Mouse (Mus musculus) heart, embryonic 15.5 days (tissue): ENCODE results near the gene Olfr71. TPM values are rescaled to one million over a fixed set of nuclear protein-coding genes. Genes with fewer than 3 reads are reported as not detected.

Experiments
- ATAC-seq: fragments of 200-750 bp; cut with Nextera tagmentation; replicated peaks from 2 replicates; pipeline ENCODE4 v1.8.0; 2017; ENCODE audit warnings: low read depth, moderate TSS enrichment; ENCODE audit not compliant: insufficient number of reproducible peaks, insufficient read depth, low FRiP score
- H3K27ac ChIP-seq: fragments of 300-500 bp; sonication (generic); 2 replicates; pipeline ENCODE4 v1.5.1; 2015; ENCODE audit warnings: mild to moderate bottlenecking, inconsistent platforms
- H3K27me3 ChIP-seq: fragments of 300-500 bp; sonication (generic); 2 replicates; pipeline ENCODE4 v1.6.1; 2015; ENCODE audit warnings: inconsistent platforms
- H3K36me3 ChIP-seq: fragments of 300-500 bp; sonication (generic); 2 replicates; pipeline ENCODE4 v1.6.1; 2015; ENCODE audit warnings: mild to moderate bottlenecking, inconsistent platforms
- H3K4me1 ChIP-seq: fragments of 300-500 bp; sonication (generic); replicated peaks from 2 replicates; pipeline ENCODE4 v1.6.1; 2015; ENCODE audit warnings: inconsistent platforms
- H3K4me2 ChIP-seq: fragments of 300-500 bp; sonication (generic); 2 replicates; pipeline ENCODE4 v1.6.1; 2015; ENCODE audit warnings: inconsistent platforms, mild to moderate bottlenecking, moderate library complexity
- H3K4me3 ChIP-seq: fragments of 300-500 bp; sonication (generic); 2 replicates; pipeline ENCODE4 v1.5.1; 2015; ENCODE audit warnings: mild to moderate bottlenecking, inconsistent platforms
- H3K9ac ChIP-seq: fragments of 300-500 bp; sonication (generic); 2 replicates; pipeline ENCODE4 v1.6.1; 2015; ENCODE audit warnings: mild to moderate bottlenecking, inconsistent platforms
- H3K9me3 ChIP-seq: fragments of 300-500 bp; sonication (generic); replicated peaks from 2 replicates; pipeline ENCODE4 v1.6.1; 2016; ENCODE audit warnings: inconsistent platforms
- WGBS: fragments of 180-500 bp; shearing (Covaris S2); methylation state at CpG from one replicate; pipeline ENCODE4 v1.1.7; 2015; ENCODE audit warnings: mixed read lengths; 5-methylcytosine and 5-hydroxymethylcytosine counted together
- polyA plus RNA-seq: library from polyadenylated mRNA; unstranded; fragments of >200 nt; fragmentation: Nextera tagmentation; extraction: Ambion mirVana; gene quantifications from 2 replicates; pipeline ENCODE4 v1.2.1, GENCODE M21; 2015

Olfr71 gene
- polyA plus RNA-seq, 1 experiment from 2014 or later = not detected

DNA sequence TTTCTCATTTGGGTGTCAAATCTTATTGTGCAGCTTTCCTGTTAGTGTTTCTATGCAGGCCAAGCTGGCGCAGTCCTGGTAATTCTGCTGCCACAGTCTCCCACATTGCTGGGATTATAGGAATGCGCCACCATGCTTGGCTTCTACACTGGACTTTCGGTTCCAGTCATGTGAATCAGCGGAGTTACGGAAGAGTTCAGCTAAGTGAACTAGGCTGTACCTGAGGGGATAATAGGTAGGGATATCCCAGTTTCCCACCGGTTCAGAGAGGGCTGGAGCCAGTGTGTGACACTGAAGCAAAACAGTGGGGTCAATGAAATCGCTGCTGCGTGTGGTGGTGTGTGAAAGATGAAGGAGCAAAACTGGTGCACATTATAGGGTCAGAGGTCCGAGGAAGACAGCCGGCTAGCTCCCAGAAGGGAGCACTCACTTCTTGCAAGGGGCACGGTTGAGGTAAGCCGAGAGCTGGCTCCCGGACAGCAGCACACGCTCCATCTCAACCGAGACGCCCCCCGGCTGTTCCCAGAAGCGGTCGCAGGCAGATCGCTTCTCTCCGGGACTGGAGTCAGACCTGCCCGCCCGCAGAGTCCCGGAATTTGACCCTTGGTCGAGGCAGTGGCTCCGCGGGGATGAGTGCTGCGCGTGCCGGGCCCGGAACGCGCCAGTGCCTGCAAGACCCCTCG, 54.3 kb downstream of the Olfr71 start:
- peak; percentile 18; the same call in 1 of the 2 replicates for ATAC-seq

More for the DNA sequence above, 54.3 kb downstream of the Olfr71 start:
- peaks cover 14% of the 10 kb centered on the region for H3K4me1 ChIP-seq
- peaks cover under 1% of the 10 kb centered on the region; the same call in 1 of the 2 replicates for H3K36me3 ChIP-seq
- no peaks in the 10 kb centered on the region for H3K27me3 ChIP-seq
- no peaks in the 10 kb centered on the region for H3K9me3 ChIP-seq
- H3K9ac ChIP-seq = peak overlapping the region; percentile 88
- WGBS = 4% methylated on average over 34 of the region's 34 CpGs
- peak overlapping the region; percentile 95 for H3K27ac ChIP-seq
- H3K4me2 ChIP-seq = peak overlapping the region; percentile 86
- peak overlapping the region; percentile 84 for H3K4me3 ChIP-seq

Other genes with a start within 250 kb of the Olfr71 start
- gene Sit1, start 226.5 kb downstream of the Olfr71 start, polyA plus RNA-seq = 0.10 and 1.4 TPM in 2 replicates
- gene Ccdc107, start 217.4 kb downstream of the Olfr71 start, polyA plus RNA-seq = 71.4 and 74.5 TPM in 2 replicates
- gene Arhgef39, start 210.6 kb downstream of the Olfr71 start, polyA plus RNA-seq = 34.4 and 35.9 TPM in 2 replicates
- 2.3 and 2.4 TPM in 2 replicates for gene Car9, start 203.3 kb downstream of the Olfr71 start, polyA plus RNA-seq
- gene Tpm2, start 186.5 kb downstream of the Olfr71 start, polyA plus RNA-seq = 159 and 177 TPM in 2 replicates
- gene Creb3, start 147.9 kb downstream of the Olfr71 start, polyA plus RNA-seq = 53.1 and 61.3 TPM in 2 replicates
- 76.3 and 77.6 TPM in 2 replicates for gene Tln1, start 147.6 kb downstream of the Olfr71 start, polyA plus RNA-seq
- gene Rgp1, start 131.5 kb downstream of the Olfr71 start, polyA plus RNA-seq = 14.6 and 22.0 TPM in 2 replicates
- 17.5 and 22.2 TPM in 2 replicates for gene Gba2, start 131.4 kb downstream of the Olfr71 start, polyA plus RNA-seq
- 0.20 and 1.5 TPM in 2 replicates for gene Msmp, start 125.8 kb downstream of the Olfr71 start, polyA plus RNA-seq
- gene Npr2, start 78.3 kb downstream of the Olfr71 start, polyA plus RNA-seq = 6.7 and 10.8 TPM in 2 replicates
- gene Spag8, start 56.7 kb downstream of the Olfr71 start, polyA plus RNA-seq = 0.30 and 0.77 TPM in 2 replicates
- gene Hint2, start 53.8 kb downstream of the Olfr71 start, polyA plus RNA-seq = 150 and 188 TPM in 2 replicates
- gene Tmem8b, start 41.3 kb downstream of the Olfr71 start, polyA plus RNA-seq = 3.8 and 4.6 TPM in 2 replicates
- gene Fam221b, start 41.1 kb downstream of the Olfr71 start, polyA plus RNA-seq = 1.6 and 4.0 TPM in 2 replicates
- gene Olfr70, start 9.4 kb downstream of the Olfr71 start, polyA plus RNA-seq = not detected in 2 replicates
- 1.1 and 1.5 TPM in 2 replicates for gene Hrct1, start 16.9 kb upstream of the Olfr71 start, polyA plus RNA-seq
- 0.31 and 0.42 TPM in 2 replicates for gene Spaar, start 19.8 kb upstream of the Olfr71 start, polyA plus RNA-seq
- gene Olfr159, start 60.8 kb upstream of the Olfr71 start, polyA plus RNA-seq = not detected in 2 replicates
- not detected in 2 replicates for gene Olfr156, start 113.6 kb upstream of the Olfr71 start, polyA plus RNA-seq
- not detected in 2 replicates for gene Olfr157, start 129.9 kb upstream of the Olfr71 start, polyA plus RNA-seq
- not detected in 2 replicates for gene Olfr155, start 141.3 kb upstream of the Olfr71 start, polyA plus RNA-seq
- 8.1 and 12.3 TPM in 2 replicates for gene Reck, start 165.3 kb upstream of the Olfr71 start, polyA plus RNA-seq
- gene Glipr2, start 247.1 kb upstream of the Olfr71 start, polyA plus RNA-seq = 44.3 and 53.2 TPM in 2 replicates